In genomic region chr4:124755526-124755925, GRCm38 (mm10) we compare ENCODE assay signal across 11 mouse cellular contexts. TPM values are rescaled to one million over a fixed set of nuclear protein-coding genes. Genes with fewer than 3 reads are reported as not detected.
DNase-seq lines count a peak whose midpoint lies in the region; ATAC-seq lines count a peak whose summit lies in the region.
"Had no signal": no experiment of that assay in that cellular context is flagged by ENCODE, and none has a peak within 500 bp of the region (broad histone marks: within the 10 kb centered on the region; RNA-seq: fewer than 3 reads in every experiment).

No protein-coding gene starts in this region.

- H3K27me3 ChIP-seq in kidney, embryonic 16.5 days (ENCODE audit: insufficient read depth, low read length) = no peaks in the 10 kb centered on the region
- H3K27me3 ChIP-seq in liver, embryonic 13.5 days = no peaks in the 10 kb centered on the region
- peaks cover 1% of the 10 kb centered on the region; the same call in 1 of the 2 replicates for H3K27me3 ChIP-seq in midbrain, embryonic 10.5 days (ENCODE audit: low read depth, poor library complexity, severe bottlenecking)
- H3K27me3 ChIP-seq: neural tube, embryonic 13.5 days had no signal

- H3K9ac ChIP-seq in kidney, embryonic 16.5 days (replicated peaks; ENCODE audit: low read length) = no peak overlapping the region
- H3K9ac ChIP-seq in liver, embryonic 13.5 days = peak overlapping the region; percentile 40
- H3K9ac ChIP-seq: neural tube, embryonic 13.5 days had no signal

- H3K4me3 ChIP-seq in kidney, embryonic 16.5 days (ENCODE audit: low read length) = no peak overlapping the region
- H3K4me3 ChIP-seq in liver, embryonic 13.5 days (replicated peaks) = no peak overlapping the region
- H3K4me3 ChIP-seq in midbrain, embryonic 10.5 days = no peak overlapping the region
- H3K4me3 ChIP-seq: neural tube, embryonic 13.5 days had no signal

- 57% methylated on average over 7 of the region's 7 CpGs for WGBS in kidney, embryonic 16.5 days
- 36% methylated on average over 7 of the region's 7 CpGs for WGBS in liver, embryonic 13.5 days (ENCODE audit: insufficient replicate concordance)
- WGBS in midbrain, embryonic 10.5 days = 85% methylated on average over 7 of the region's 7 CpGs

- ATAC-seq in kidney, embryonic 16.5 days (ENCODE audit: low FRiP score, low TSS enrichment) = no peak
- peak; percentile 33 for ATAC-seq in CD4-positive, CD25-positive, alpha-beta regulatory T cell, adult 4 months
- no peak for ATAC-seq in liver, embryonic 13.5 days (ENCODE audit: low read depth)
- ATAC-seq: hindbrain, postnatal 0 days had no signal

- H3K9me3 ChIP-seq in kidney, embryonic 16.5 days (ENCODE audit: low read length) = no peaks in the 10 kb centered on the region
- H3K9me3 ChIP-seq in liver, embryonic 13.5 days (replicated peaks) = no peaks in the 10 kb centered on the region
- no peaks in the 10 kb centered on the region for H3K9me3 ChIP-seq in midbrain, embryonic 10.5 days (replicated peaks)
- H3K9me3 ChIP-seq: neural tube, embryonic 13.5 days had no signal

- no peak for DNase-seq in kidney, postnatal 25 days
- peak; percentile 53 for DNase-seq in CD4-positive helper T cell, adult 2 months (ENCODE audit: low read depth, low spot score)
- DNase-seq in liver, embryonic 13.5 days = no peak
- no peak for DNase-seq in cerebellum, adult 9-11 months
- no peak for DNase-seq in midbrain, embryonic 10.5 days (ENCODE audit: low spot score)
- DNase-seq: adrenal gland, adult 2 months; cerebellum, adult 18-20 months had no signal

- peaks cover 28% of the 10 kb centered on the region for H3K4me1 ChIP-seq in kidney, embryonic 16.5 days (ENCODE audit: insufficient read depth, low read length)
- H3K4me1 ChIP-seq in liver, embryonic 13.5 days (replicated peaks) = peaks cover 84% of the 10 kb centered on the region
- H3K4me1 ChIP-seq in midbrain, embryonic 10.5 days = peaks cover 41% of the 10 kb centered on the region

- no peaks in the 10 kb centered on the region for H3K36me3 ChIP-seq in kidney, embryonic 16.5 days (ENCODE audit: insufficient read depth, low read length)
- H3K36me3 ChIP-seq in liver, embryonic 13.5 days = peaks cover 32% of the 10 kb centered on the region
- peaks cover 4% of the 10 kb centered on the region; the same call in 1 of the 2 replicates for H3K36me3 ChIP-seq in midbrain, embryonic 10.5 days

- no peak overlapping the region for H3K4me2 ChIP-seq in kidney, embryonic 16.5 days (replicated peaks; ENCODE audit: low read depth, low read length)
- H3K4me2 ChIP-seq in liver, embryonic 13.5 days = 0 out of 2 replicates have a peak overlapping the region, but pooled peaks have one; percentile 12
- H3K4me2 ChIP-seq: neural tube, embryonic 13.5 days had no signal

- peak overlapping the region; percentile 9; the same call in 1 of the 2 replicates for H3K27ac ChIP-seq in kidney, embryonic 16.5 days (ENCODE audit: low read length)
- H3K27ac ChIP-seq in liver, embryonic 13.5 days = peak overlapping the region; percentile 66
- H3K27ac ChIP-seq in midbrain, embryonic 10.5 days (replicated peaks) = no peak overlapping the region
- H3K27ac ChIP-seq: hindbrain, postnatal 0 days; neural tube, embryonic 13.5 days had no signal

RNA-seq across cellular contexts. Expression of gene Inpp5b, which starts 13.9 kb away (rescaled TPM):
- 34.7 and 35.0 TPM in 2 replicates for polyA plus RNA-seq in kidney, embryonic 16.5 days (2015; fragmentation: Nextera tagmentation; extraction: Ambion mirVana)
- 100 to 1,000 TPM in 1 of 2 experiments, 10 to 100 TPM in 1; 88.0 to 146 TPM for polyA plus RNA-seq in CD4-positive, CD25-positive, alpha-beta regulatory T cell, adult 4 months (2017; shearing (Covaris generic))
- polyA plus RNA-seq in liver, embryonic 13.5 days (2015; fragmentation: Nextera tagmentation; extraction: Ambion mirVana) = 43.2 and 49.7 TPM in 2 replicates
- 25.7 and 26.1 TPM in 2 replicates for polyA plus RNA-seq in midbrain, embryonic 10.5 days (2016; fragmentation: Nextera tagmentation; extraction: Ambion mirVana)

RNA-seq across cellular contexts. Expression of gene Sf3a3, which starts 41.0 kb away (rescaled TPM):
- polyA plus RNA-seq in kidney, embryonic 16.5 days (2015; fragmentation: Nextera tagmentation; extraction: Ambion mirVana) = 162 and 169 TPM in 2 replicates
- polyA plus RNA-seq in CD4-positive, CD25-positive, alpha-beta regulatory T cell, adult 4 months (2017; shearing (Covaris generic)) = 100 to 1,000 TPM; 104 to 108 TPM
- 91.3 and 101 TPM in 2 replicates for polyA plus RNA-seq in liver, embryonic 13.5 days (2015; fragmentation: Nextera tagmentation; extraction: Ambion mirVana)
- polyA plus RNA-seq in midbrain, embryonic 10.5 days (2016; fragmentation: Nextera tagmentation; extraction: Ambion mirVana) = 247 and 256 TPM in 2 replicates

RNA-seq across cellular contexts. Expression of gene Mtf1, which starts 46.4 kb away (rescaled TPM):
- 13.4 and 14.0 TPM in 2 replicates for polyA plus RNA-seq in kidney, embryonic 16.5 days (2015; fragmentation: Nextera tagmentation; extraction: Ambion mirVana)
- 10 to 100 TPM; 16.0 to 16.7 TPM for polyA plus RNA-seq in CD4-positive, CD25-positive, alpha-beta regulatory T cell, adult 4 months (2017; shearing (Covaris generic))
- 14.4 and 15.5 TPM in 2 replicates for polyA plus RNA-seq in liver, embryonic 13.5 days (2015; fragmentation: Nextera tagmentation; extraction: Ambion mirVana)
- polyA plus RNA-seq in midbrain, embryonic 10.5 days (2016; fragmentation: Nextera tagmentation; extraction: Ambion mirVana) = 19.2 and 21.5 TPM in 2 replicates

RNA-seq across cellular contexts. Expression of gene Fhl3, which starts 55.0 kb away (rescaled TPM):
- polyA plus RNA-seq in kidney, embryonic 16.5 days (2015; fragmentation: Nextera tagmentation; extraction: Ambion mirVana) = 6.6 and 8.1 TPM in 2 replicates
- 10 to 100 TPM in 1 of 2 experiments, 1 to 10 TPM in 1; 6.6 to 11.0 TPM for polyA plus RNA-seq in CD4-positive, CD25-positive, alpha-beta regulatory T cell, adult 4 months (2017; shearing (Covaris generic))
- polyA plus RNA-seq in liver, embryonic 13.5 days (2015; fragmentation: Nextera tagmentation; extraction: Ambion mirVana) = 3.1 and 3.6 TPM in 2 replicates
- polyA plus RNA-seq in midbrain, embryonic 10.5 days (2016; fragmentation: Nextera tagmentation; extraction: Ambion mirVana) = 4.6 and 5.8 TPM in 2 replicates
